Mouse (Mus musculus) myocyte (in vitro differentiated cells): ENCODE measurements around the gene Ankrd23.

Source experiments
- MAX ChIP-seq: IDR thresholded peaks from one replicate; pipeline ENCODE4 v1.6.1; 2011; ENCODE audit warnings: low read depth, mild to moderate bottlenecking, control low read depth
- MYOD1 ChIP-seq, 3 experiments: IDR thresholded peaks; one replicate each; pipeline ENCODE4 v1.6.1; 2011; ENCODE audit warnings: control low read depth in 2 of 3, low read depth in 2 of 3, mild to moderate bottlenecking in 2 of 3, moderate library complexity in 1 of 3; ENCODE audit not compliant: insufficient read length in 2 of 3, control insufficient read depth in 1 of 3
- POLR2A ChIP-seq: IDR thresholded peaks from one replicate; pipeline ENCODE4 v1.6.1; 2011; ENCODE audit warnings: low read depth, mild to moderate bottlenecking, control low read depth, moderate library complexity; ENCODE audit not compliant: insufficient read length
- TCF3 ChIP-seq: IDR thresholded peaks from one replicate; pipeline ENCODE4 v1.6.1; 2011; ENCODE audit warnings: low read depth, control low read depth; ENCODE audit not compliant: insufficient read length

DNA sequence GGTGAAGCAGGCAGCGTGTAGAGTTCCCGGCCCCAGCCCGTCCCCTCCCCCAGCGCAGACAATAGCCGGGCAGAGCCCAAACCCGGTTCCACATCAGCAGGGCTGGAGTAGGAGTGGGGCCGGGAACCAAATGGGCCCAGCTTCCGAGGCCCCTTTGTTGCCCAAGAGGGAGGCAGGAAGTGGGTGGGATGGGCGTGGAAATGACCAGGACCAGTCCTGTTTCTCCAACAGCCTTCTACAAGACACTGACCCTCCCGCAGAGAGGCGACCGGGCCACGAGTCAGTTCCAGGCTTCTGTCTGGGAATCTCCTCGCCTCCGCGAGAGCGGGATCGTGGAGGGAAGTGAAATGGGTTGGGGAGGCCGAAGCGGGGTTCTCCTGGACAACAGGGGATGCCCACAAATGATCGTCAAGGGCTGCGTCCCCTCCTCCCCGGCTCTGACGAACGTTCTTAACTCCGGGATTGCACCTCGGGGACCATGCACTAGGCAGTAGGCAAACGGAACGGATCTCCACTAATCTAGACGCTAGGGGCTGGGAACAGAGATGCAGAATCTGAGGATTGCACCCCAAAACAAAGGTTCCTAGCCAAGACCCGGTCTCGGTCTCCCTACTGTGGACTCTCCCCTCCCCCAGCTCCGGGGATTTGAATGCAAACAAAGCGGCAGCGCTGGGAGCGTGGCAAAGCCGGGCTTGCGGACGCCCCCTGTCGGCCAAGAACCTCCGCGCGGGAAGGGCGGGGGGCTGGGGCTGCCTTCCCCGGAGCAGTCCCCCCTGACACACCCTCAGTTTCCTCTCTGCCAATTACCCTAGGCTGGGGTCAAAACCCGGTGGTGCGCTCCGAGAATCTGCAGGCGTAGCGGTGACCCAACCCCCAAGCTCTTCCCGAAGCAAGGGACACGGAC lies 20.1 kb upstream of the Ankrd23 start:
- TF ChIP-seq MYOD1 (IDR thresholded peaks at IDR 0.05; ENCODE audit: control insufficient read depth in 1 of 3, insufficient read length in 2 of 3, low read depth in 2 of 3): no peak
- TF ChIP-seq TCF3: no peak
- no peak for TF ChIP-seq MAX
- TF ChIP-seq POLR2A: peak; percentile 72
